Mouse (Mus musculus): ENCODE results near the gene Camk2g. TPM values are rescaled to one million over a fixed set of nuclear protein-coding genes. Genes with fewer than 3 reads are reported as not detected.
A peak's percentile ranks its signal among the peaks of the same experiment; 100 is the strongest.

Camk2g gene
- total and polyA plus RNA-seq, 3 experiments, result 36.8 to 41.0 (median 37.0) TPM

- Histone ChIP-seq H3K36me3 (ENCODE audit: control insufficient read depth, insufficient read depth, low read length) (peaks cover 2% of the 10 kb centered on the region; the same call in 1 of the 2 replicates), H3K4me3 (no peak overlapping the region), H3K4me1 (ENCODE audit: control insufficient read depth, insufficient read depth, low read length) (peaks cover 11% of the 10 kb centered on the region), H3K27ac (no peak overlapping the region), H3K27me3 (ENCODE audit: control insufficient read depth, insufficient read depth, low read length) (no peaks in the 10 kb centered on the region), H3K79me2 (replicated peaks; ENCODE audit: control insufficient read depth, insufficient read depth, low read length) (peaks cover 2% of the 10 kb centered on the region), H3K9ac (ENCODE audit: low read depth, low read length) (no peak overlapping the region)
- whole genome bisulfite sequencing, result 34% methylated on average over 6 of the region's 6 CpGs
- no peak for DNase-seq
- intact Hi-C loops (cut with DNase I), result no loop called here
- TF ChIP-seq CTCF (IDR thresholded peaks at IDR 0.05) (no peak), EP300 (IDR thresholded peaks at IDR 0.05; ENCODE audit: insufficient read depth, low read depth, low read length) (no peak), POLR2A (IDR thresholded peaks at IDR 0.05; ENCODE audit: insufficient read depth, low read depth, low read length) (no peak)
These were observed 21.1 kb downstream of the Camk2g start for GRCm38 (mm10) chr14:20772808-20773207.

- no peaks in the 10 kb centered on the region; the same call in 1 of the 2 replicates for H3K79me2 ChIP-seq (replicated peaks; ENCODE audit: control insufficient read depth, insufficient read depth, low read length)
- 98% methylated on average over 3 of the region's 3 CpGs for WGBS
- DNase-seq, result no peak
- H3K27me3 ChIP-seq (ENCODE audit: control insufficient read depth, insufficient read depth, low read length), result no peaks in the 10 kb centered on the region
- H3K4me3 ChIP-seq, result no peak overlapping the region
- no peak overlapping the region for H3K9ac ChIP-seq (ENCODE audit: low read depth, low read length)
- peaks cover 2% of the 10 kb centered on the region; the same call in 1 of the 2 replicates for H3K36me3 ChIP-seq (ENCODE audit: control insufficient read depth, insufficient read depth, low read length)
- no peak overlapping the region for H3K27ac ChIP-seq
- intact Hi-C loops (cut with DNase I), result no loop called here
- TF ChIP-seq POLR2A (IDR thresholded peaks at IDR 0.05; ENCODE audit: insufficient read depth, low read depth, low read length) (no peak), CTCF (IDR thresholded peaks at IDR 0.05) (no peak), EP300 (IDR thresholded peaks at IDR 0.05; ENCODE audit: insufficient read depth, low read depth, low read length) (no peak)
- peaks cover 12% of the 10 kb centered on the region for H3K4me1 ChIP-seq (ENCODE audit: control insufficient read depth, insufficient read depth, low read length)
These were observed 21.9 kb downstream of the Camk2g start for GRCm38 (mm10) chr14:20771941-20772340.

- H3K36me3 ChIP-seq (ENCODE audit: control insufficient read depth, insufficient read depth, low read length), result peaks cover 2% of the 10 kb centered on the region; the same call in 1 of the 2 replicates
- no peak overlapping the region for H3K9ac ChIP-seq (ENCODE audit: low read depth, low read length)
- H3K27ac ChIP-seq, result peak overlapping the region; percentile 87
- intact Hi-C loops (cut with DNase I), result no loop called here
- H3K27me3 ChIP-seq (ENCODE audit: control insufficient read depth, insufficient read depth, low read length), result no peaks in the 10 kb centered on the region
- peak in 1 of 2 experiments; percentile 54 for DNase-seq
- no peak overlapping the region for H3K4me3 ChIP-seq
- no peaks in the 10 kb centered on the region; the same call in 1 of the 2 replicates for H3K79me2 ChIP-seq (replicated peaks; ENCODE audit: control insufficient read depth, insufficient read depth, low read length)
- peaks cover 18% of the 10 kb centered on the region for H3K4me1 ChIP-seq (ENCODE audit: control insufficient read depth, insufficient read depth, low read length)
- WGBS, result 22% methylated on average over 5 of the region's 5 CpGs
- TF ChIP-seq CTCF (IDR thresholded peaks at IDR 0.05) (no peak), POLR2A (IDR thresholded peaks at IDR 0.05; ENCODE audit: insufficient read depth, low read depth, low read length) (no peak), EP300 (IDR thresholded peaks at IDR 0.05; ENCODE audit: insufficient read depth, low read depth, low read length) (0 out of 2 replicates have a peak, but pooled peaks have one; percentile 22)
These were observed 25.3 kb downstream of the Camk2g start for GRCm38 (mm10) chr14:20768581-20768980.

GRCm38 (mm10) chr14:20767936-20768335 lies 26.0 kb downstream of the Camk2g start:
- WGBS, result 71% methylated on average over 7 of the region's 7 CpGs
- intact Hi-C loops (cut with DNase I), result no loop called here
- Histone ChIP-seq H3K4me3 (no peak overlapping the region), H3K4me1 (ENCODE audit: control insufficient read depth, insufficient read depth, low read length) (peaks cover 16% of the 10 kb centered on the region), H3K36me3 (ENCODE audit: control insufficient read depth, insufficient read depth, low read length) (peaks cover 2% of the 10 kb centered on the region; the same call in 1 of the 2 replicates), H3K9ac (ENCODE audit: low read depth, low read length) (no peak overlapping the region), H3K79me2 (replicated peaks; ENCODE audit: control insufficient read depth, insufficient read depth, low read length) (no peaks in the 10 kb centered on the region; the same call in 1 of the 2 replicates), H3K27me3 (ENCODE audit: control insufficient read depth, insufficient read depth, low read length) (no peaks in the 10 kb centered on the region), H3K27ac (peak overlapping the region; percentile 87)
- TF ChIP-seq EP300 (IDR thresholded peaks at IDR 0.05; ENCODE audit: insufficient read depth, low read depth, low read length) (no peak), CTCF (IDR thresholded peaks at IDR 0.05) (peak; percentile 22; the same call in 1 of the 2 replicates)
- DNase-seq, result no peak

- intact Hi-C loops (cut with DNase I), result loop anchor here (1.0 kb wide), 1 partner anchor 33 kb away; no protein-coding TSS in a partner anchor
- 0 out of 2 replicates have a peak overlapping the region, but pooled peaks have one; percentile 17 for H3K9ac ChIP-seq (ENCODE audit: low read depth, low read length)
- H3K79me2 ChIP-seq (replicated peaks; ENCODE audit: control insufficient read depth, insufficient read depth, low read length), result no peaks in the 10 kb centered on the region
- peaks cover 13% of the 10 kb centered on the region for H3K4me1 ChIP-seq (ENCODE audit: control insufficient read depth, insufficient read depth, low read length)
- no peaks in the 10 kb centered on the region for H3K27me3 ChIP-seq (ENCODE audit: control insufficient read depth, insufficient read depth, low read length)
- WGBS, result 9% methylated on average over 12 of the region's 12 CpGs
- peak overlapping the region; percentile 87 for H3K27ac ChIP-seq
- no peak overlapping the region for H3K4me3 ChIP-seq
- TF ChIP-seq EP300 (IDR thresholded peaks at IDR 0.05; ENCODE audit: insufficient read depth, low read depth, low read length) (peak; percentile 87; the same call in 1 of the 2 replicates), CTCF (IDR thresholded peaks at IDR 0.05) (peak; percentile 99), POLR2A (IDR thresholded peaks at IDR 0.05; ENCODE audit: insufficient read depth, low read depth, low read length) (peak; percentile 57; the same call in 1 of the 2 replicates)
- no peaks in the 10 kb centered on the region; the same call in 1 of the 2 replicates for H3K36me3 ChIP-seq (ENCODE audit: control insufficient read depth, insufficient read depth, low read length)
- peak; percentile 90 to 94 for DNase-seq
These were observed 28.1 kb downstream of the Camk2g start for GRCm38 (mm10) chr14:20765642-20766258.

GRCm38 (mm10) chr14:20764942-20765341 lies 28.9 kb downstream of the Camk2g start:
- Histone ChIP-seq H3K4me1 (ENCODE audit: control insufficient read depth, insufficient read depth, low read length) (peaks cover 13% of the 10 kb centered on the region), H3K27me3 (ENCODE audit: control insufficient read depth, insufficient read depth, low read length) (no peaks in the 10 kb centered on the region), H3K79me2 (replicated peaks; ENCODE audit: control insufficient read depth, insufficient read depth, low read length) (no peaks in the 10 kb centered on the region), H3K27ac (peak overlapping the region; percentile 87), H3K4me3 (no peak overlapping the region), H3K9ac (ENCODE audit: low read depth, low read length) (peak overlapping the region; percentile 8; the same call in 1 of the 2 replicates), H3K36me3 (ENCODE audit: control insufficient read depth, insufficient read depth, low read length) (no peaks in the 10 kb centered on the region; the same call in 1 of the 2 replicates)
- WGBS, result 51% methylated on average over 5 of the region's 5 CpGs
- TF ChIP-seq POLR2A (IDR thresholded peaks at IDR 0.05; ENCODE audit: insufficient read depth, low read depth, low read length) (0 out of 2 replicates have a peak, but pooled peaks have one; percentile 25), EP300 (IDR thresholded peaks at IDR 0.05; ENCODE audit: insufficient read depth, low read depth, low read length) (no peak), CTCF (IDR thresholded peaks at IDR 0.05) (no peak)
- DNase-seq, result no peak
- intact Hi-C loops (cut with DNase I), result no loop called here

All from heart, adult 2 months (tissue).